Mouse (Mus musculus): ENCODE measurements around the gene Txndc16. TPM values are rescaled to one million over a fixed set of nuclear protein-coding genes. Genes with fewer than 3 reads are reported as not detected.
A peak's percentile ranks its signal among the peaks of the same experiment; 100 is the strongest.

Gene Txndc16
- polyA plus RNA-seq, 1 experiment: 42.3 TPM

DNA sequence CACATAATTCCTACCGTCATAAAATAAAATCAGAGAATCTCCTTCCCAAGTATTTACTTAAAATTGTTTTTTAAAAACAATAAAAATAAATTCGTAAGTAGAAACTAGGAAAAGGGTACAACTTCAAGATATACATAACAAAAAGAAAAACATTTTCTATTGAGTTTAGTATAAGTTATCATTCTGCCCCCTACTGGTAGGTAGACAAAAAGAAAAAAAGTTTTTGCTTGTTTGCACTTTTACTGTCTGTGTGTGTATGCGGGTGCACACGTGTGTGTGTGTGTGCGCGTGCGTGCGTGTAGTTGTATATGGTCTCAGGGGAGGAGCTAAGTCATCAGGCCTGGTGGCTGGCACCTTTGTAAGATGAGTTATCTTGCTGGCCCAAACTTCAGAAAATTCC, 52.8 kb downstream of the Txndc16 start:
- no peak overlapping the region for H3K4me3 ChIP-seq (ENCODE audit: insufficient read depth, low read length)
- no peaks in the 10 kb centered on the region for H3K4me1 ChIP-seq (ENCODE audit: control insufficient read depth, insufficient read depth, low read length)
- H3K27ac ChIP-seq (ENCODE audit: insufficient read depth, low read length): no peak overlapping the region
- TF ChIP-seq POLR2A (IDR thresholded peaks at IDR 0.05; ENCODE audit: extremely low read depth, insufficient read depth, low read length) (no peak), CTCF (IDR thresholded peaks at IDR 0.05; ENCODE audit: extremely low read depth, insufficient read depth, low read length) (no peak)

DNA sequence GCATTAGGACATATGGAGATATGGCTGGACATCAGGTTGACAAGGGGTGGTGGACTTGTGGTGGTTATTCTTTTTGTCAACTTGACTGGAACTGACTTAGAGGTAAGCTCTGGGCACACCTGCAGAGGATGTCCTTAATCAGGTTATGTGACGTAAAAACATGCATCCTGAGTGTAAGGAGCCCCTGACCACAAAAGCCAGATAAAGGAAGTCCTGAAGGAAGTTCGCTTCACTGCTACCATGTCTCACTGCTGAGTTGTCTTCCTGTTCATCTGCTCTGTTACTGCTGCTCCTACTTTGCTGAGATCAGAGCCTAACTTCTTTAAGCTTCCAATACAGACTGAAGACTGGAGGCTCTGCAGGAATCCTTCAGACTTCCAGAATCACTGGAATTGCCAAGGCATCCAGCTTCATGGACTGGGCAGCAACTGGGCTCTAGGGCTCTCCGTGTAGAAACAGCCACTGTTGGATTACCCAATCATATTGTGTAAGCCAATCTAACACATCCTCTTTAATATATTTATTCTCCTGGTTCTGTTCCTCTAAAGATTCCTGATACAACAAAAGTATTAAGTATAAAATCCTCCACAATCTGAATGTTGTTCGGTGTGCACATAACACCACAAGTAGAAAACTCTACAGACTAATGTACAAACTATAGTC, 64.5 kb downstream of the Txndc16 start:
- no peak overlapping the region for H3K27ac ChIP-seq (ENCODE audit: insufficient read depth, low read length)
- no peaks in the 10 kb centered on the region for H3K4me1 ChIP-seq (ENCODE audit: control insufficient read depth, insufficient read depth, low read length)
- no peak for TF ChIP-seq CTCF (IDR thresholded peaks at IDR 0.05; ENCODE audit: extremely low read depth, insufficient read depth, low read length)
- TF ChIP-seq POLR2A (IDR thresholded peaks at IDR 0.05; ENCODE audit: extremely low read depth, insufficient read depth, low read length): no peak
- no peak overlapping the region for H3K4me3 ChIP-seq (ENCODE audit: insufficient read depth, low read length)

DNA sequence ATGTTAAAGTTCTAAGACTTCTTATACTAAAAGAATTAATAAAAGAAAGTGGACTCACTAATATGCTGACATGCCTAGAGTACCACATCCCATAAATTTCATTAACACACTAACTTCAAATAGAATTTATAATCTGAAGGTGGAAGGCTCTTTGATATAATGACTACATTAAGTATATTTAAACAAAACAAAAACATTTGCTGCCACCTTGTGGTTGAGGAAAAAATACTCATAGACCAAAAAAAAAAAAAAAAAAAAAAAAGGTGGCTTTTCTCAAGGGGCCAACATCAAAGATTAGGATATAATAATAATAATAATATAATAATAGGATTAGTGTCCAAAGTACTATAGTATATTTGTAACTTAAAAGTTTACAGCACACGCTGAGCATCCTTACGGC, 66.9 kb downstream of the Txndc16 start:
- H3K27ac ChIP-seq (ENCODE audit: insufficient read depth, low read length): no peak overlapping the region
- no peaks in the 10 kb centered on the region for H3K4me1 ChIP-seq (ENCODE audit: control insufficient read depth, insufficient read depth, low read length)
- H3K4me3 ChIP-seq (ENCODE audit: insufficient read depth, low read length): no peak overlapping the region
- TF ChIP-seq POLR2A (IDR thresholded peaks at IDR 0.05; ENCODE audit: extremely low read depth, insufficient read depth, low read length) (no peak), CTCF (IDR thresholded peaks at IDR 0.05; ENCODE audit: extremely low read depth, insufficient read depth, low read length) (no peak)

DNA sequence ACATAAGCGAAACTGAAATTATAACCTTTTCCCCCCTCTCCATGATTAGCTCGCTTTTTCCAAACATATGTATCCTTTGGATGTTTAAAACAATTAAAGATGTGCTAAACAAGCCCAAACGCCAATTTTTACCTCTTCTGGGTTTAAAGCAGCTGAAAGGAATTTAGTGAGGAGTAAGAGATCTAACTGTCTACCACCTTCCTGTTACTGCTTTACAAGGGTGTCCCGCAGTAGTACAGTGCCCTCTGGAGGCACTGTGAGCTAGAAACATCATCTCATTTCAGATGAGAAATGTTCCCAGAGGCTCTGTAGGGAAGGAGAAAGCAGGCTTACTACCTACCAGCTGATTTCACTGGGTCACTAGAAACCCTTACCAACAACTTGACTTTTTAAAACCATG, 77.6 kb downstream of the Txndc16 start:
- Histone ChIP-seq H3K4me3 (ENCODE audit: insufficient read depth, low read length) (no peak overlapping the region), H3K27ac (ENCODE audit: insufficient read depth, low read length) (no peak overlapping the region)
- TF ChIP-seq CTCF (IDR thresholded peaks at IDR 0.05; ENCODE audit: extremely low read depth, insufficient read depth, low read length) (peak; percentile 83), POLR2A (IDR thresholded peaks at IDR 0.05; ENCODE audit: extremely low read depth, insufficient read depth, low read length) (no peak)

DNA sequence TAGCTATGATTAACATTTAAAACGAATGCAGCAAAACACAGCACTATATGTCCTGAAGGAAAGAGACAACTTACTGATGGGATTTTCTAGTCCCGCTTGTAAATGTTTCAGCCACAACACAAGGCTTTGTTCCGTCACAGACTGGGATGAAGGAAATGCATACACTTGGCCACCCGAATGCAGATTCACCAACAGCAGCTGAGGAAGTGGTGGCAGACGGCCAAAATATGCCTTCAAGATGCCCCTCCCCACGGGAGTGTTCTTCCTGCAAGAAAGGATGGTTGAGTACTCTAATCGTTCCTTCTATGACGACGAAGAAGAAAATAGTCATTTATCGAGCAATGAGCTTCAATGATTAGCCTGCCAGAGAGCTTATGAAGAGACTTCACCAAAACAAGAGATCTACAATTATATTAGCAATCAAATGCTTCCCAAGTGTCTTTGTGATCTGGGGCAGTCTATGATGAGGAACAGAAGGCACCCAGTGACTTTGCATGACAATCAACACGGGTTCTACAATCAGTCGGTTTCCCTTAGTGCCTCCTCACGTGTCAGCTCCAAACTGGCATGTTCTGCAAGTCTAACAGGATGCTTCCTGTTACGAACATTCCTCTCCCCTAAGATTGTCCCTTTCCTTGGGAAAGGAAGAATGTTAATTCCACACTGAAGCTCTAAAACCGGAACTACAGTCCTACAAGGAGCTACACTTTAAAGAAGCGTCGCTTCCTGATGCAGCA, 79.6 kb downstream of the Txndc16 start:
- H3K4me3 ChIP-seq (ENCODE audit: insufficient read depth, low read length): no peak overlapping the region
- TF ChIP-seq CTCF (IDR thresholded peaks at IDR 0.05; ENCODE audit: extremely low read depth, insufficient read depth, low read length): no peak
- no peak for TF ChIP-seq POLR2A (IDR thresholded peaks at IDR 0.05; ENCODE audit: extremely low read depth, insufficient read depth, low read length)
- no peaks in the 10 kb centered on the region for H3K4me1 ChIP-seq (ENCODE audit: control insufficient read depth, insufficient read depth, low read length)
- H3K27ac ChIP-seq (ENCODE audit: insufficient read depth, low read length): no peak overlapping the region

More for the DNA sequence above, 77.6 kb downstream of the Txndc16 start:
- H3K4me1 ChIP-seq (ENCODE audit: control insufficient read depth, insufficient read depth, low read length): no peaks in the 10 kb centered on the region

DNA sequence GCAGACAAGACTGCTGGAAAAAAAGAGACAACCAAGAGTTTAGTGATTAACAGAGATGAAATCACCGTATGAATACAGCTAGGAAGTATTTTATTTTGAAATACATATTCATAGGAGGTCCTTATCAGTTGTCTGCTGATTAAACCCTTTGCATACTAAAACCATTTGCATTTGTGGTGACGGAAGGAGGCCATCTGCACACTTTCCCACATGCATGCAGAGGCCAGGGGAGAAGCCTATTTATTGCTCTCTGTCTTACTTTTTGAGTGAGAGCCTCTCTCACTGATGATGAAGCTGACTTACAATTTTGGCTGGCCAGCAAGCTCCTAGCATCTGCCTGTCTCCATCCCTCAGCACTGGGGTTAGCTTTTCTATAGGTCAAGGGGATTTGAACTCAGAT, 84.2 kb downstream of the Txndc16 start:
- TF ChIP-seq CTCF (IDR thresholded peaks at IDR 0.05; ENCODE audit: extremely low read depth, insufficient read depth, low read length) (no peak), POLR2A (IDR thresholded peaks at IDR 0.05; ENCODE audit: extremely low read depth, insufficient read depth, low read length) (no peak)
- no peaks in the 10 kb centered on the region for H3K4me1 ChIP-seq (ENCODE audit: control insufficient read depth, insufficient read depth, low read length)

DNA sequence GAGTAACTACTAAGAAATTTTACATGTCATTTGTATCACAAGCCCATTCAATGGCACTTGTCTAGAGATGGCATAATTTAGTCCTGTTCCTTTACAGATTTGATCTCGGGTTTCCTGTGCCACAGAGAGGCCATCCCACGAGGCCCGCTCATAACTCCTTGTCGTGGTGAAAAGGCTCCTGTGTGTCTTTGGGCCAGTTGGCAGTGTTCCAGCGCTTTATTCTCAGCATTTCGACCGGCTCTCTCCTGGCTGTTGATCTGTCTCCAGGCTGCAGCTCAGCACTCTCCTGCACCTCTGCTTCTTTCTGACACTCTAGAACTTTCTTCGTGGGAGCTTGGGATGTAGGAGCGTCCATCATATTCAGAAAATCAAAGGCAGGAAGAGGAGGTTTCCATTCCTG, 84.6 kb downstream of the Txndc16 start:
- TF ChIP-seq CTCF (IDR thresholded peaks at IDR 0.05; ENCODE audit: extremely low read depth, insufficient read depth, low read length) (no peak), POLR2A (IDR thresholded peaks at IDR 0.05; ENCODE audit: extremely low read depth, insufficient read depth, low read length) (no peak)
- Histone ChIP-seq H3K4me3 (ENCODE audit: insufficient read depth, low read length) (no peak overlapping the region), H3K4me1 (ENCODE audit: control insufficient read depth, insufficient read depth, low read length) (no peaks in the 10 kb centered on the region), H3K27ac (ENCODE audit: insufficient read depth, low read length) (no peak overlapping the region)

More for the DNA sequence above, 84.2 kb downstream of the Txndc16 start:
- H3K4me3 ChIP-seq (ENCODE audit: insufficient read depth, low read length): no peak overlapping the region
- no peak overlapping the region for H3K27ac ChIP-seq (ENCODE audit: insufficient read depth, low read length)

DNA sequence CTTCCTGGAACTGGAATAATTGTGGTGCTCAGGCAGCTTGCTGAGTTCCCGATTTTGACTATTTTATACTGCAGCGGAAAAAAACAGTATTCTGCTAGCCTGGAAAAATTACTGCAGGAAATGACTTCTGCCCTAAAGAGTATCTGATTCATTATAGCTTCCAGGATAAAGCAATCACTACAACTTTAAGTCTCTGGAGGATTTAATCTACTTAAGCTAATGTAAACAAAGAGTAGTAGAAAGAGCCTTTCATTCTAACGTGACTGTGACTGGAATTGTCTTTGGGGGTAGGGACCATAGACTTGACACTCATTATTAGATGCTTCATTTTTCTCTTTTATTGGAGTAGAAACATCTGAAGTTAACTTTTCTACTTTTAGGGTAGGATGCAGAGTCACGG, 101.8 kb downstream of the Txndc16 start:
- Histone ChIP-seq H3K4me3 (ENCODE audit: insufficient read depth, low read length) (no peak overlapping the region), H3K27ac (ENCODE audit: insufficient read depth, low read length) (no peak overlapping the region), H3K4me1 (ENCODE audit: control insufficient read depth, insufficient read depth, low read length) (no peaks in the 10 kb centered on the region)
- TF ChIP-seq CTCF (IDR thresholded peaks at IDR 0.05; ENCODE audit: extremely low read depth, insufficient read depth, low read length): no peak
- no peak for TF ChIP-seq POLR2A (IDR thresholded peaks at IDR 0.05; ENCODE audit: extremely low read depth, insufficient read depth, low read length)

DNA sequence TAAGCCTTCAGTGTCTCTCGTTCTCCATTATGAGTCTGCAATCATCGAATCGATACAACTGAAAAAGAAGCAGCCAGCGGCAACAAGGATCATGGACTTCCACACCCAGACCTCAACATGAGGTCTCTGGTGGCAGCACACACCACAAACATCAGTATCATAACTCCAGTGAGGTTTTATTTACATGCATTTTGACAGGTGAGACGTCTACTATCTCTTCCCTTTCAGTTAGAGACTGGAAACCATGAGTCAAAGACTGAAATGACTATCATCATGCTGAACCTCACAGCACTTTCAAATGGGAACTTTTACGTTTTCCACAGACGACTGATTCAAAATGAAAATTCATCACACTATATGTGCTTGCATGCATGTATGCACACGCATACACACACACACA, 117.9 kb downstream of the Txndc16 start:
- Histone ChIP-seq H3K4me3 (ENCODE audit: insufficient read depth, low read length) (no peak overlapping the region), H3K4me1 (ENCODE audit: control insufficient read depth, insufficient read depth, low read length) (no peaks in the 10 kb centered on the region), H3K27ac (ENCODE audit: insufficient read depth, low read length) (no peak overlapping the region)
- TF ChIP-seq CTCF (IDR thresholded peaks at IDR 0.05; ENCODE audit: extremely low read depth, insufficient read depth, low read length) (no peak), POLR2A (IDR thresholded peaks at IDR 0.05; ENCODE audit: extremely low read depth, insufficient read depth, low read length) (no peak)

DNA sequence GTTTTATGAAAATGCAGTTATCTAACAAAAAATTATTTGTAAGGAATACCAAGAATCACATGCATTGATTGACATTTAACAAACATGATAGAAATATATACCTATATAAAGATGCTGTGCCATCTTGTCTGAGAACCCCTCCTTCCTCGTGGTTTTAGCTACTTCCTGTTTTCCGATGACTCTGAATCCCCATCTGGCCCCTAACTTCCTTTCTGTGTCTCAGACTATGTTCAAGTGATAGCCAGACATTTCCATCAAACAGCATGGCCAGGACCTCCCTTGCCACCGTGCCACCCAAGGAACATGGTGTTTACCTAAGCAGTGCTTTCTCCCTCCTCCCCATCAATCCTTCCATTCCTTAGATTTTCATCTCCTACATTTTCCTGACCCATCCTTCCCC, 127.8 kb downstream of the Txndc16 start:
- no peaks in the 10 kb centered on the region for H3K4me1 ChIP-seq (ENCODE audit: control insufficient read depth, insufficient read depth, low read length)
- TF ChIP-seq CTCF (IDR thresholded peaks at IDR 0.05; ENCODE audit: extremely low read depth, insufficient read depth, low read length): no peak
- TF ChIP-seq POLR2A (IDR thresholded peaks at IDR 0.05; ENCODE audit: extremely low read depth, insufficient read depth, low read length): no peak
- no peak overlapping the region for H3K4me3 ChIP-seq (ENCODE audit: insufficient read depth, low read length)
- H3K27ac ChIP-seq (ENCODE audit: insufficient read depth, low read length): no peak overlapping the region
